Mouse (Mus musculus) retina, postnatal 7 days (tissue): Measurements from ENCODE around the gene Ube2e2.
"Not testable (repeated sequence)": the region's sequence is repeated elsewhere in the genome, so short reads cannot be mapped to it uniquely, and the experiment has no call there.

Experiments used
- DNase-seq: peaks from one replicate; pipeline ENCODE4 v3.0.0-alpha.2; 2012; ENCODE audit warnings: low read depth, low spot score

Ube2e2 gene

DNA sequence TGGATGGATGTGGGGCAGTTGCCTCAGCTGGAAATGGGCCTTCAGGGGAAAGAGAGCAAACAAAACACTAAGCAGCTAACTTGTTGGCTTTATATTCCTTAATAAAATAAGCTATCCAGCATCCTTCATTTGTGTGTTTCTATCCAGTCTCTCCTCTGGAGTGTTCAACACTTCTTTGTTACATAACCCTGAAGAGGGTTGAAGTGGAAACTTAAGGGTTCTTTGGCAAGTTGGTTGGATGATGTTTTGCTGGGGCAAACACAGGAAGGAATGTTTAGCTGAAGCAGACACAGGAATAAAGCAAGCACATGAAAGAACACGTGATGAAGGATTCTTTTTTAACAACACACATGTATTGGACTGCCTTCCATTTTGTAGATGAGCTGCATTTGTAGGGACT lies 256.3 kb downstream of the Ube2e2 start:
- DNase-seq = no peak

DNA sequence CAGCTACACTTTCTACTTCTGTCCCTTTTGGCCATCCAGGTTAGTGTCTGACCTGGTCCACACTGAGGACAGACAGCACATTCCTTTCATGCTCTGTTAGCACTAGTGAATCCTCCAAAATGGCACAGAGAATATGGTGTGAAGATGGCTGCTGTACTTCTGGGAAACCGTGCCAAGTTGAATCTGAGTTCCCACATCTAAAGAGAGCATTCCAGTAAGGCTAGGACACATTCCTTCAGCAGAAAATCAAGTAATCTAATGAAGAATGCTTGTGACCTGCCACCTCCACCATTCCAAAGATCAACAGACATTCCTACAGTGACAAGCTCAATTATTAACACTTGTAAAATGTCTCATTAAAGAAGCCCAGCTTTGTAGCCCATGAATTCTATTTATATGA lies 265.9 kb downstream of the Ube2e2 start:
- DNase-seq = no peak

DNA sequence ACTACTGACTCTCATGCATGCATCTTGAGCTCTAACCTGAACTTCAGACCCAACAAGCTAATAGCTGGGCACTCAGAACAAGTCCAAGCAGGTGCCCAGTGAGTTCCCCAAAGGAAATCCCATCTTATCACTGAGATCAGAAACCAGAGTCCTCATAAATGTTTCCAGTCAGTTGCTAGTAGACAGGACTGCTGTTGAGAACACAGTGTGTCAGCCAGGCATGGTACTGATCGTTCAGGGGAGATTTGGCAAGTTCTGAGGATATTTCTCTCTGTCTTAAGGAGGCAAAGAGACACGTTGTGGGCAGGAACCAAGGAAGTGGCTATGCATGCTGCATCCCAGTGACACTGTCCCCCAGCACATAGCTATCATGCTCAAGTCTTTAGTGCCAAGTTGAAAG lies 275.5 kb downstream of the Ube2e2 start:
- no peak for DNase-seq

DNA sequence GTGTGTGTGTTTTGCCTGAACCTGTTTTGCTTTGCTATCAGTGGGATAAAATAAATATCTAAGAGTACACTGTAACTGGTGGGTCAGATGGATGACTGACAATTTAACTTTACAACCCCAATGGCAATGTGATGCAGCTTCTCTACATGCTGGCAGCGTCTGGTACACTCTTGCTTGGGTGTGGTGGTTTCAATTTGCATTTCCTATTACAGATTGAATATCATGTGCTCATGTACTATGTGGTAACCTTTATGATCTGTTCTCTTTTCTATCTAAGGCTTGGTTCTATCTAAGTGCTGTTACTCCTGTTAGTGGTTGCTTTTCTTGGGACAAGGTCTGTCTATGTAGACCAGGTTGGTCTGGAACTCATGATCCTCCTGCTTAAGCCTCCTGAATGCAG lies 292.1 kb downstream of the Ube2e2 start:
- no peak for DNase-seq

DNA sequence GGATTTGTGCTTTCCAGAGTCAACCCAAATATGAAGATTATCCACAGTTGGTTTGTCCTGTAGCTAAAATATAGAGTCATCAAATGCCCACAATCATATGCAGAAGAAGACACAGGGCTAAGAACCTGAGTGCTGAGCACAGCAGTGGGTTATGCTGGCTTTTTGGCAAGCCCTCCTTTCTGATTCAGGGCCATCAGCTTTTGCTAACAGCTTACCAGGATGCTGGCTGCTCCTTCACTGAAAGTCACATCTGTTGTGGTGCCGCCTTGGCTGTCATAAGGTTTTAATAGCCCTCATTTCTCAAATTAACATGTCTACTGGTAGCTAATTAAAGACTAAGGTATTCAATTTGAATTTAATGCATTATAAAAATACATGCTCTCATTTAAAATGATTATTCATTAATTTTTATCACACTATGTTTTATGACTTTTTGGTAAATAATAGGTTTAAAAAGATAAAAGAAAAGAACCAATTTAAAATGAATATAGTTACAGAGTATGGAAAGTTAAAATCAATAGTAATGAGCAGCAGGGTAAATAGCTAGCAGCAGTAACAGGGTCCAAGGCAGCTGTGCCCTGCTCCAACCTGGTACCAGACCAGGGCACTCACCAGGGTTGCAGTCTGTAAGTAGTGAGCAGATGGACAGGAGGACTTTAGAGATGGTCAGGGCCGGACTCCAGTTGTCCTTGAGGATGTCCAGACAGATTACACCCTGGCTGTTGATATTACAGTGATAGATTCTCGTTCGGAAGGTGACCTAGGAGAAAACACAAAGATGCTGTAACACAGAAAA lies 307.6 kb downstream of the Ube2e2 start:
- no peak for DNase-seq

DNA sequence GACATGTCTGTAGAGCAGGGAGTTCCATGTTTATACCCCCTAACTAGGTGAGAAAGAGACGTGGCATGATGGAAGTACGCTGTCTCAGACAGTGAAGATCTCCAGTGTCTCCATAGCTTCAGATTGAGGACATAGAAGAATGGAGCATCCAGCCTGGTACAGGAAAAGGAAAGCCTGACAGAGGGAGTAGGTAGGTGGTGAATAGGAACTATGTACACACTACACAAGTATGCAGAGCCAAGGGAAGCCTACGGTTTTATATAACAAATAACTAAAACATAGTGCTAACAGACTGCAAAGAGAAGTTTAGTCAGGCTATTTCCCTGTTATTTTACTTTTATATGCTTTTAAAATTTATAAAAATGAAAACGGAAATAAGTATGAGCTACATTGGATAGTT lies 312.3 kb downstream of the Ube2e2 start:
- no peak for DNase-seq

DNA sequence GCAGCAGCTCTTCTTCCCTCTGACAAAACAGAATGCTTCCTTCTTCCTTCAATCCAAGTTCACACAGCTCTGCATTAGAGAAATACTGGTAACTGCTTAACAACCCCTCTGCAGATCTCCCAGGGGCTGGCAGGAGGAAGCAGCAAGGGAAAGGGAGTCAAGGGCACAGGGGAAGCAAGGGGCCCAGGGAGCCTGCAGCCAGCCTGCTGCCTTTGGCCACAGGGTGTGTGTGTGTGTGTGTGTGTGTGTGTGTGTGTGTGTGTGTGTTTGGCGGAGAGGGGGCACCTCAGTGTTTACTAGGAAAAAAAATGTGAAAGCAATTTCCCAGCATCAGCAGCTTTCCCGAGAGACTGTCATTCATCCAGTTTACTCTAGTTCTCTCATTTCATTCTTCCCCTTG lies 319.3 kb downstream of the Ube2e2 start:
- no peak for DNase-seq

DNA sequence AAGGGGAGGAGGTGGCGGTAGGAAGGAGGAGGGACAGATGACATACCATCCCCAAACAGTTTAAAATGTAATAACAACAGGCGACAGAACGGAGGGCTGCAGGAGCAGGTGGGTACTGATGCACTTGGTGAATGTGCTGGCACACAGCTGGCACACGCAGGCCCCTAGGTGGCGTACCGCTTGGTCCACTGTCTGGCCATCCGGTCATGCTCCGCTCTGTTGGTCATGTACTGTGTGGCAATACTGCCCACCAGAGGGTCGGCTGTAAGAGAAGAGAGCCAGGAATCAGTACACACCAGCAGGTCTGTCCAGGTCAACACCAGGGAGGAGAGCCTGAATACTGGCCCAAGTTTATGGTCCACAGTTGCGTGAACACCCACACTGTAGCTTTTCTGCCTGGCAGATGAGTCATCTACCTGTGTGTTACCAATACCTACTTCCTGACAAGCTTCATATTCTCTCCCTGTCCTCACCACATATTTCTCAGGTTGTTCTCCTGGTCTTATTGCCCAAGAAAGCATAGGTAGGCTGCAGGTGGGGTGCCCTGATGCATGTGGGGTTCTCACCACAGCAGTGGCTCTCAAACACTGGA lies 319.8 kb downstream of the Ube2e2 start:
- no peak for DNase-seq

DNA sequence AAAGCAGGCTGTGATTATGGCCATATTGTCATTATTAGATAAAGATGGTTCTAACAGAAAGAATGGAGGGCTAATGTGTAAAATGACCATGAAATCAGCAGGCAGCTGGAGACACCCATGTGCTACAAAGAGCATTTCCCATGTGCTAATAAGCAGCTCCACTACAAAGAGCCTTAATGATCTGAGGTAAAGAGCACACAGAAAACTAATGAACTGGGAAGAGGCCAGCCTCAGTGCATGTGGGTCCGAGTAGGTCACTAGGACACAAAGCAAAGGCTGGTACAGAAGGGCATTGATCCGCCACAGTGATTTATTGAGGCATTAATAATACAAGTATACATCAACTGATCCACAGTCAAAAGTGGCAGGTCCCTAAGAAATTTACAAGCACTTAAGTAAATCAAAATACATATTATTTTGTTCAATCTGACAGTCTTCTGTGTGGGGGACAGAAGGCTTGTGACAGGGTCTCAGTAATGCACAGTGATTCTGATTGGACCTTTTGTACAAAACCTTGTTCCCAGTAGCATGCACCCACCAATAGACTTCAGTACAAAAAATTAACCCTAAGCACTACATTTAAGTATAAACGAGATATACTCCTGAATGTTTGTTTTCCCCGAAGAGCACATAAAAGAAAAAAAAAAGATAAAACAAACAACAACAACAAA lies 320.6 kb downstream of the Ube2e2 start:
- no peak for DNase-seq

DNA sequence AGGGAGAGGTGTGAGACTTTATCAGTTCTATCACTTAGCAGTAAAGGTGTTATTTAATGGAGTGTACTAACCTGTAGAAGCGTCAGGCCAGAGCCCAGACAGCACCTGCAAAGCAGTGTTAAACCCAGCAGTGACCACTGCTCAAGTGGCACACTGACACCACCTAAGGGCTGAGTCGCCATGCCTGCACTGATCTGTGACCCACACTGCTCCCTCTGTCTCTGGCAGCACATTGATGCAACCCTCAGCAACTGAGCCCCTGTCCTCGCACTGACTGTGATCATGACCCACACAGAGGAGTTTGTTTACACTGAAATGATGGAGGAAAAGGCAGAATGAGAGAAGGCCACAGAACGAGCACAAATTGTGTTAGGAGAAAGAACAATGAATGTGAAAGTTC lies 321.2 kb downstream of the Ube2e2 start:
- DNase-seq = no peak

DNA sequence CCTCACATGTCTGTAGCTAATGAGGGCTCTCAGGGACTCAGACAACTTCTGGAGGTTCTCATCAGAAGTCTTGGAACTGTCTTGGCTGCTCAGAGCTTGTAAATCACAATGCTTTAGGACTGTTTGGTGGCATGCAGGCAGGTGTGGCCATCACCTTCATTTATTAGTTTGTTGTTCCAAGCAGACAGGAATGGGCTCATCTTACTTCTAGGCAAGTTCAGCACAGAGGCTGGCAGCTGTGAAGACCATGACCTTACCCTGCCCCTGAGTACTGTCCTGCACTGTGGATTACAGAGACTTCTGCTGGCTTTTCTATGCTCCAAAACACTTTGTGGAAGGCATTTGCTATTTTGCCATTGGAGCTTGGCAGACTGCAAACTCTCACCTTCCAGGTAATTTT lies 324.5 kb downstream of the Ube2e2 start:
- DNase-seq = no peak

DNA sequence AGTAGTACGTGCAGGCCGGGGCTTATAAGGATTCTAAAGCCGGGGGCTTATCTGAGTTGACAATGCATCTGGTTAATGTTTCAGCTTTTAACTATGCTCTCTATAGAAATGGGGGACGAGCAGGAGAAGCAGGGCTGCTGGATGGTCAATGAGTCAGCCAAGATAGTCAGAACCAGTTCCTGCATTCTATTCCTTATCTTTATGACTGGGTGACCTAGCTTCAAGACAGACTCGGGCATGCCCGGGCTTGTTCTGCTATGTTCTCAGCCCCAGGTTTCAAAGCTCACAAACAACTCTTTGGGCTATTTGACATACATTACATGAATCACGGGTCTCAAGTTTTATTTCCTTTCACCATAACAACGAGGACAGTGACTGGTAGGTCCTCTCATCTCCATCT lies 329.1 kb downstream of the Ube2e2 start:
- DNase-seq = not testable (repeated sequence)

DNA sequence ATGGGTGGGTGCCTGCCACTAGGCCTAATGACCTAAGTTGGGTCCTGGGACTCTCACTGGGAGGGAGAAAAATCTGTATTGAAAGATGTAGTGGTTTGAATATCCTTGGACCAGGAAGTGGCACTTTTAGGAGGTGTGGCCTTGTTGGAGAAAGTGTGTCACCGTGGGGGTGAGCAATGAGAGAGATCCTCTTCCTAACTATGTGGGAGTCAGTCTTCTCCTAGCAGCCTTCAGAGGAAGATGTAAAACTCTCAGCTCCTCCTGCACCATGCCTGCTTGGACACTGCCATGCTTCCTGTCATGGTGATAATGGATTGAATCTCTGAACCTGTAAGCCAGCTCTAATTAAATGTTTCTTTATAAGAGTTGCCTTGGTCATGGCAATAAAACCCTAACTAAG lies 338.8 kb downstream of the Ube2e2 start:
- DNase-seq = no peak

DNA sequence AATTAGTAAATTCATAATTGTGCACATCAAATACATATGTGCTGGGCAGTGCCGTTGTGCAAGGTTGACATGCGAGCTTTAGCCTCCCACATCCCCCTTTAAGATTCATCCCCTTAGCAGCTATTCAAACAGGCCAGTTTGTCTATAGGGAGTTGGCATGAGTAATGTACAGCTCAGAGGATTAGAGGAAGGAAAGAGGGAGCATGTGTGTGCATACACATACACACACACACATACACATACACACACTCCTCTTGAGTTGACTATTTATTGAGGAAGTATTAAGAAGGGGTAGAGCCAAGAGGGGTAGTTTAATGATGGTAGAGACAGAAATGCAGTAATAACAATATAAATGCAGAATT lies 339.5 kb downstream of the Ube2e2 start:
- DNase-seq = no peak

DNA sequence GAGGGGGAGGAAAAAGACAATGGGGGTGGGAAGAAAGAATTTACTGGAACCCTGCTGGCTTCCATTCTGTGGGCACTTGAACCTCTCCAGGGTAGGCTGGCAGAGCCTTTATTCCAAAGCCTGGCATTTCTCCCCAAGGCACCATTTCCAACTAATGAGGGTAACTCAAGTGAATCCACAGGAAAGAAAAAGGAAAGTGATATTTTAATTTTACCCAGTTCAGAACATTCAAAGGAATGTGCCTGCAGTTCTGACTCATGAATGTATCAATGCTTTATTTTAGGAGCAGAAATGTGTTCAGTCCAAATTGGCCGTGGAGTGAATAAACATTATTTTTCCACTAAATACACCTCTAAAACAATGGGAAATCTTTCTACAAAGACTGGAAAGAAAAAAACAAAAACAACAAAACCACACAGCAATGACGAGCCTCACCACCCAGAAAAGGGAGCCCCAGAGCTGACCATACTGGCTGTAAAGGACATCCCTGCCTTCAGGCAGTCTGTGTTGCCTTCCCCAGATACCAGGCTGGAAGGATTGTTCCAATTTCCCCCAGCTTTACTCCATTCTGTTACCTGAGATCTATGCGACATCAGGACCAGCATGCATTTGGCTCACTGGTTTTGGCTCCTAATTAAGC lies 340.0 kb downstream of the Ube2e2 start:
- no peak for DNase-seq

DNA sequence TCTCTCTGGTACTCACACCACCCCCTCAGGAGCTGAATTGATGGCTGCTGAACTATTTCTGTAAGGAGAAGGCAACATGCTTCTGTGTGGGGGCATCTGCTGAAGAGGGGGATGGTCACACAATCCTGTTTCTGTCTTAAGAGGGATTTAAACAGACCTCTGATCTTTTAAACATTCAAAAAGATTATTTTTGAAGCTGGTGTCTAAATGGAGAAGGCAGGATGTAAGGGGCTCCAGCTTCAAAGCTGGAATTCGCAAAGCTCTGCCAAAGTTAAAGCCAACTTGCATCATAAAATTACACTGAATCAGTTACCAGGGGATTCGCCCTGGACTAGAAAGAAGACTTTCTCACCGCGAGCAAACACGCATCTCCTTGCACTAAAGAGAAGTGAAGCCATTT lies 346.5 kb downstream of the Ube2e2 start:
- DNase-seq = no peak

DNA sequence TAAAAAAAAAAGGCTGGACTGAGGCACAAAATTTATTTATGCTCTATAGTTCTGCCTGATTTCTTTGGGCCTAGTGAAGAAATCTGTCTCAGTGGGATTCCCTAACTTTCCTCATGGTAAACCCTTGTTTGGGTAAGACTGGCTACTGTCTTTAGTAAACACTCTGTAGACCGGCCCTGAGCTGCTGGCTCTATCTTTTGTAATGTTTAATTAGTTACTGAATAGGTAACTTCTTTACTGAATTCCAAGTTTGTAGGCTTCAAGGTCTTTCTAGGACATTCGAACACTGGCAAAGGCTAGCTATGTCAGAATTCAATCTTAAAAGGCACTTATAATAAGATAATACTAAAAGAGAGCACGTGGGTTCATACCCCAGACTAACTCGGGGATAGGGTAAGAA lies 355.0 kb downstream of the Ube2e2 start:
- not testable (repeated sequence) for DNase-seq

DNA sequence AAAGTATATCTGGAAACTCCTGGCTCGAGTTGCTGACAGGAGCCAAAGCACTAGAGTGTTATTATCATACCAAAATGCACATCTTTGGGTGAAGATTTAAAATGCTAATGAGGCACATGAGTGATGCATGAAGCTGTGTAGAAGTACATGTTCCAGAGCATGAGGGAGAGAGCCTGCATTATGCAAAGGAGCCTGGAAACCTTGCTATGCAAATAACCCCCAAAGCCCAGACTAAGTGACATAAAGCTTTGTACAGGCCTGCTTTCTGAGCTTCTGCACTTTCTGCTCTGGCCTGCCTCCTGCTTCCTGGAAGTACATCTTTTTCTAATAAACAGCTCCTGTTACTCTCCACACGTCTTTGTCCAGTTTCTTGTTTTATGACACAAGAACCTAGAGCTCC lies 363.2 kb downstream of the Ube2e2 start:
- DNase-seq = no peak

DNA sequence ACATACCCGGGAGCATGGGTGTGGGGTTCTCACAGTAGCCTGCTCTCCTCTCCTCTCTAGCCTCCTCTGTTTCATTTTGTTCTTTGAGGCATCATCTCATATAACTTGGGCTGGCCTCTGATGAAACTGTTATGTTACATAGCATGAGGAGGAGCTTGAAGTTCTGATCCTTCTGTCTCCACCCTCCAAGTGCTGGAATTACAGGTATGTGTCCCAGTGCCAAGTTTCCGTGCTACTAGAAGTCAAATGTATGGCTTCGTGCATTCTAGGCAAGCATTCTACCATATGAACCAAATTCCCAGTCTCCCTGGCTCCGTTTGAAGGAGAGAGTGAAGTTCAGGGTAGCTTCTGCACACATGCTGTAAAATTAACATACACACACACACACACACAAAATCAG lies 363.6 kb downstream of the Ube2e2 start:
- no peak for DNase-seq
